Mouse (Mus musculus) ES-E14 (cell line): ENCODE data around the gene Rab34. TPM values are rescaled to one million over a fixed set of nuclear protein-coding genes. Genes with fewer than 3 reads are reported as not detected.

Experiments used
- DNase-seq: peaks from one replicate; pipeline ENCODE4 v3.0.0-alpha.2; 2013; ENCODE audit warnings: low read depth, low spot score
- H3K27ac ChIP-seq: 2 replicates; pipeline ENCODE4 v1.5.1; 2012; ENCODE audit warnings: low read depth, mild to moderate bottlenecking, low read length, moderate library complexity, mixed read lengths; ENCODE audit not compliant: poor library complexity, insufficient read depth, severe bottlenecking
- H3K36me3 ChIP-seq: 2 replicates; pipeline ENCODE4 v1.6.1; 2012; ENCODE audit warnings: mild to moderate bottlenecking, low read length, moderate library complexity, mixed read lengths; ENCODE audit not compliant: control insufficient read depth, poor library complexity, insufficient read depth, severe bottlenecking
- H3K4me1 ChIP-seq, 2 experiments: fragments of 150-350 bp in 1 of 2; sonication (generic) in 1 of 2; 2 replicates each; pipeline ENCODE4 v1.6.1; 2012; ENCODE audit warnings: low read length in 2 of 2, mild to moderate bottlenecking in 1 of 2, mixed read lengths in 1 of 2; ENCODE audit not compliant: control insufficient read depth in 2 of 2, insufficient read depth in 2 of 2, poor library complexity in 1 of 2
- H3K4me3 ChIP-seq, 2 experiments: fragments of 150-350 bp in 1 of 2; sonication (generic) in 1 of 2; 2 replicates each; pipeline ENCODE4 v1.5.1; 2012; ENCODE audit warnings: low read length in 2 of 2, low read depth in 1 of 2, mild to moderate bottlenecking in 1 of 2, mixed read lengths in 1 of 2; ENCODE audit not compliant: insufficient read depth in 1 of 2, poor library complexity in 1 of 2, severe bottlenecking in 1 of 2
- H3K9ac ChIP-seq: 2 replicates; pipeline ENCODE4 v1.6.1; 2012; ENCODE audit warnings: low read depth, mild to moderate bottlenecking, low read length, mixed read lengths; ENCODE audit not compliant: poor library complexity, insufficient read depth, severe bottlenecking
- H3K9me3 ChIP-seq: fragments of 150-350 bp; sonication (generic); 2 replicates; pipeline ENCODE4 v1.6.1; 2012; ENCODE audit warnings: low read depth, mild to moderate bottlenecking, low read length; ENCODE audit not compliant: control insufficient read depth, insufficient read depth
- CHD2 ChIP-seq: IDR thresholded peaks from 2 replicates; pipeline ENCODE4 v1.6.1; 2014; ENCODE audit warnings: mild to moderate bottlenecking, low read depth, low read length, inconsistent platforms
- HCFC1 ChIP-seq: IDR thresholded peaks from 2 replicates; pipeline ENCODE4 v1.6.1; 2012; ENCODE audit warnings: low read length, inconsistent platforms, borderline replicate concordance; ENCODE audit not compliant: insufficient read depth
- MAFK ChIP-seq: IDR thresholded peaks from 2 replicates; pipeline ENCODE4 v1.6.1; 2014; ENCODE audit warnings: mild to moderate bottlenecking, low read depth, low read length, inconsistent platforms; ENCODE audit not compliant: insufficient read depth
- ZC3H11A ChIP-seq: IDR thresholded peaks from 2 replicates; pipeline ENCODE4 v1.6.1; 2012; ENCODE audit warnings: low read depth, mild to moderate bottlenecking, inconsistent platforms, low read length, borderline replicate concordance
- ZNF384 ChIP-seq: IDR thresholded peaks from 2 replicates; pipeline ENCODE4 v1.6.1; 2012; ENCODE audit warnings: low read depth, low read length, inconsistent platforms
- in situ Hi-C, 2 experiments: fragments of 600-800 bp; cut with MboI; formaldehyde crosslinking; loops; one replicate each; pipeline ENCODE4 v1.15.1; 2025; ENCODE audit warnings: low sequenced_read_pairs in 2 of 2, inconsistent platforms in 1 of 2; ENCODE audit not compliant: unreplicated experiment in 2 of 2
- total RNA-seq: library from RNA; depleted of rRNA; stranded (reverse); fragments of 300-350 nt; gene quantifications from 2 replicates; pipeline ENCODE4 v1.2.3, GENCODE M21; 2012

Gene Rab34
- total RNA-seq, 1 experiment: 36.1 TPM

GRCm38 (mm10) chr11:78176402-78176862 lies 11.8 kb upstream of the Rab34 start, which contains the start of the genes Nek8 and Tlcd1:
TSS of gene Nek8 (minus strand) at chr11:78176675.
TSS of gene Tlcd1 (plus strand) at chr11:78176711.
- DNase-seq: peak; percentile 94
- peak within 1 kb of the TSS; percentile 88 to 90 for H3K4me3 ChIP-seq
- no peaks in the 10 kb centered on the region for H3K9me3 ChIP-seq
- peaks cover 0 to 8% of the 10 kb centered on the region in 2 experiments; a peak in 1 of 4 replicates for H3K4me1 ChIP-seq
- H3K27ac ChIP-seq: peak within 1 kb of the TSS; percentile 79
- in situ Hi-C loops: no loop called here
- no peak for TF ChIP-seq CHD2
- TF ChIP-seq HCFC1: no peak
- TF ChIP-seq ZNF384: no peak
- TF ChIP-seq ZC3H11A: no peak
- TF ChIP-seq MAFK: no peak
- H3K36me3 ChIP-seq: peaks cover 20% of the 10 kb centered on the region
- peak within 1 kb of the TSS; percentile 84 for H3K9ac ChIP-seq

DNA sequence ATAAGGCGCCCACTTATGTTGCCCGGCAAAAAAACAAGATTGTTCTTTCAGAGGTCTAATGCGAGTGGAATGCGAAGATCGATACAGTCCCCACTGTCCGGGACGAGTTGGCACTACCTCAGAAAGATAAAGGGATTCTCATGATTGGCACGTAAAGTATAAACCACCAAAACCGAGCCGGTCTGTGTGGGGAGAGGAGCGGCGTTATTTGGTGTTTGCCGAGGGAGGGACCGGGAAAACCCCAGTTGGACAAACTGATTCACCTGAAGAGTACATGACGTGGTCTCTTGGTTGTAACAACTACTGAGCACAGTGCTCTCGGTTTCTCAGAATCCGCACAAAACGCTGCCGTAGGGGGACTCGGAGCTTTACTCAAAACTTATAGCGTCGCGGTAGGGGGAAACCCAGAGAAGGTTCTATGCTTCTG lies 11.3 kb upstream of the Rab34 start:
- TF ChIP-seq ZNF384 (no peak), MAFK (no peak), HCFC1 (no peak), ZC3H11A (no peak), CHD2 (no peak)
- H3K9ac ChIP-seq: peak overlapping the region; percentile 77
- DNase-seq: no peak
- in situ Hi-C loops: no loop called here
- no peaks in the 10 kb centered on the region for H3K9me3 ChIP-seq
- H3K36me3 ChIP-seq: peaks cover 23% of the 10 kb centered on the region
- peaks cover 0 to 7% of the 10 kb centered on the region in 2 experiments; a peak in 1 of 4 replicates for H3K4me1 ChIP-seq
- peak overlapping the region; percentile 88 to 90 for H3K4me3 ChIP-seq
- no peak overlapping the region for H3K27ac ChIP-seq

GRCm38 (mm10) chr11:78177437-78177836 lies 10.8 kb upstream of the Rab34 start:
- Histone ChIP-seq H3K4me1 (peaks cover 0 to 4% of the 10 kb centered on the region in 2 experiments; a peak in 1 of 4 replicates), H3K36me3 (peaks cover 29% of the 10 kb centered on the region), H3K27ac (peak overlapping the region; percentile 17; the same call in 1 of the 2 replicates), H3K9ac (peak overlapping the region; percentile 77), H3K4me3 (peak overlapping the region; percentile 88 to 90), H3K9me3 (no peaks in the 10 kb centered on the region)
- DNase-seq: no peak
- in situ Hi-C loops: no loop called here
- TF ChIP-seq CHD2: no peak
- TF ChIP-seq MAFK: no peak
- no peak for TF ChIP-seq ZC3H11A
- TF ChIP-seq HCFC1: no peak
- TF ChIP-seq ZNF384: no peak

- Histone ChIP-seq H3K36me3 (peaks cover 34% of the 10 kb centered on the region), H3K4me3 (peak overlapping the region; percentile 88 to 90), H3K9ac (peak overlapping the region; percentile 99), H3K9me3 (no peaks in the 10 kb centered on the region), H3K27ac (peak overlapping the region; percentile 99), H3K4me1 (no peaks in the 10 kb centered on the region; a peak in 1 of 4 replicates)
- peak; percentile 96 for DNase-seq
- in situ Hi-C loops: no loop called here
- TF ChIP-seq MAFK (no peak; the same call in 1 of the 2 replicates), HCFC1 (peak; percentile 62; the same call in 1 of the 2 replicates), ZNF384 (0 out of 2 replicates have a peak, but pooled peaks have one; percentile 23), ZC3H11A (peak; percentile 50; the same call in 1 of the 2 replicates), CHD2 (no peak)
Observed at GRCm38 (mm10) chr11:78177903-78178858, 10.0 kb upstream of the Rab34 start.
